Mouse (Mus musculus) ES-E14 (cell line): Measurements from ENCODE around the gene Gm49345. TPM values are rescaled to one million over a fixed set of nuclear protein-coding genes. Genes with fewer than 3 reads are reported as not detected.

Experiments
- DNase-seq: peaks from one replicate; pipeline ENCODE4 v3.0.0-alpha.2; 2013; ENCODE audit warnings: low read depth, low spot score
- H3K27ac ChIP-seq: 2 replicates; pipeline ENCODE4 v1.5.1; 2012; ENCODE audit warnings: low read depth, mild to moderate bottlenecking, low read length, moderate library complexity, mixed read lengths; ENCODE audit not compliant: poor library complexity, insufficient read depth, severe bottlenecking
- H3K36me3 ChIP-seq: 2 replicates; pipeline ENCODE4 v1.6.1; 2012; ENCODE audit warnings: mild to moderate bottlenecking, low read length, moderate library complexity, mixed read lengths; ENCODE audit not compliant: control insufficient read depth, poor library complexity, insufficient read depth, severe bottlenecking
- H3K4me1 ChIP-seq, 2 experiments: fragments of 150-350 bp in 1 of 2; sonication (generic) in 1 of 2; 2 replicates each; pipeline ENCODE4 v1.6.1; 2012; ENCODE audit warnings: low read length in 2 of 2, mild to moderate bottlenecking in 1 of 2, mixed read lengths in 1 of 2; ENCODE audit not compliant: control insufficient read depth in 2 of 2, insufficient read depth in 2 of 2, poor library complexity in 1 of 2
- H3K4me3 ChIP-seq, 2 experiments: fragments of 150-350 bp in 1 of 2; sonication (generic) in 1 of 2; 2 replicates each; pipeline ENCODE4 v1.5.1; 2012; ENCODE audit warnings: low read length in 2 of 2, low read depth in 1 of 2, mild to moderate bottlenecking in 1 of 2, mixed read lengths in 1 of 2; ENCODE audit not compliant: insufficient read depth in 1 of 2, poor library complexity in 1 of 2, severe bottlenecking in 1 of 2
- H3K9ac ChIP-seq: 2 replicates; pipeline ENCODE4 v1.6.1; 2012; ENCODE audit warnings: low read depth, mild to moderate bottlenecking, low read length, mixed read lengths; ENCODE audit not compliant: poor library complexity, insufficient read depth, severe bottlenecking
- H3K9me3 ChIP-seq: fragments of 150-350 bp; sonication (generic); 2 replicates; pipeline ENCODE4 v1.6.1; 2012; ENCODE audit warnings: low read depth, mild to moderate bottlenecking, low read length; ENCODE audit not compliant: control insufficient read depth, insufficient read depth
- CHD2 ChIP-seq: IDR thresholded peaks from 2 replicates; pipeline ENCODE4 v1.6.1; 2014; ENCODE audit warnings: mild to moderate bottlenecking, low read depth, low read length, inconsistent platforms
- HCFC1 ChIP-seq: IDR thresholded peaks from 2 replicates; pipeline ENCODE4 v1.6.1; 2012; ENCODE audit warnings: low read length, inconsistent platforms, borderline replicate concordance; ENCODE audit not compliant: insufficient read depth
- MAFK ChIP-seq: IDR thresholded peaks from 2 replicates; pipeline ENCODE4 v1.6.1; 2014; ENCODE audit warnings: mild to moderate bottlenecking, low read depth, low read length, inconsistent platforms; ENCODE audit not compliant: insufficient read depth
- ZC3H11A ChIP-seq: IDR thresholded peaks from 2 replicates; pipeline ENCODE4 v1.6.1; 2012; ENCODE audit warnings: low read depth, mild to moderate bottlenecking, inconsistent platforms, low read length, borderline replicate concordance
- ZNF384 ChIP-seq: IDR thresholded peaks from 2 replicates; pipeline ENCODE4 v1.6.1; 2012; ENCODE audit warnings: low read depth, low read length, inconsistent platforms
- in situ Hi-C, 2 experiments: fragments of 600-800 bp; cut with MboI; formaldehyde crosslinking; loops; one replicate each; pipeline ENCODE4 v1.15.1; 2025; ENCODE audit warnings: low sequenced_read_pairs in 2 of 2, inconsistent platforms in 1 of 2; ENCODE audit not compliant: unreplicated experiment in 2 of 2
- total RNA-seq: library from RNA; depleted of rRNA; stranded (reverse); fragments of 300-350 nt; gene quantifications from 2 replicates; pipeline ENCODE4 v1.2.3, GENCODE M21; 2012

Gene Gm49345
- total RNA-seq, 1 experiment: 4.2 TPM

GRCm38 (mm10) chr13:67674902-67675301 is 37.3 kb upstream of the Gm49345 start:
- no peak overlapping the region for H3K27ac ChIP-seq
- in situ Hi-C loops: loop anchor here in 1 of 2 experiments (10.0 kb wide), 1 partner anchor 50 kb away; no protein-coding TSS in a partner anchor
- H3K9me3 ChIP-seq: no peaks in the 10 kb centered on the region

GRCm38 (mm10) chr13:67652496-67652895 is 14.9 kb upstream of the Gm49345 start:
- TF ChIP-seq ZC3H11A (no peak), HCFC1 (no peak), ZNF384 (no peak), CHD2 (no peak), MAFK (no peak)
- Histone ChIP-seq H3K9ac (no peak overlapping the region), H3K4me1 (peaks cover 0 to 4% of the 10 kb centered on the region in 2 experiments; a peak in 2 of 4 replicates), H3K27ac (peak overlapping the region; percentile 36; the same call in 1 of the 2 replicates), H3K4me3 (no peak overlapping the region), H3K36me3 (no peaks in the 10 kb centered on the region), H3K9me3 (no peaks in the 10 kb centered on the region)
- in situ Hi-C loops: no loop called here
- no peak for DNase-seq

More at GRCm38 (mm10) chr13:67674902-67675301, 37.3 kb upstream of the Gm49345 start:
- no peak overlapping the region for H3K9ac ChIP-seq
- DNase-seq: no peak
- H3K36me3 ChIP-seq: no peaks in the 10 kb centered on the region
- no peak overlapping the region for H3K4me3 ChIP-seq
- H3K4me1 ChIP-seq: no peaks in the 10 kb centered on the region
- no peak for TF ChIP-seq HCFC1
- no peak for TF ChIP-seq MAFK
- TF ChIP-seq CHD2: no peak
- TF ChIP-seq ZC3H11A: no peak
- TF ChIP-seq ZNF384: no peak

DNA sequence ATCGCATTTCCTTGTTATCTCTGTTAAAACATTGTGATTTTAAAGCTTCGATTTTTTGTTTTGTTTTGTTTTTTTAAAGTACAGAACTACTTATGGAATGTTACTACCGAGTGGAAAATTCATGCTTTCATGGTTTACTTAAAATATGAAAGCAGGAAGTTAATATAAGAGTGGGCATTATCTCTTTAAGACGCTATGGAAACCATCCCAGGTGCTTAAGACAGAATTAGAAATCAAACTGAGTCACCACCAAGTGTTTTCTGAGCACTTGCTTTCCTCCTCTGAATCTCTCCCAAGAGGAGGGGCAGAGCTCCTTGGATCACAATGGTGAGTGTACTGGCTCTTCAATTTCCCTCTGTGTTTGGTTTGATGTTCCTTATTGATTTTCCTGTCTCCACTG is 27.5 kb downstream of the Gm49345 start:
- no peaks in the 10 kb centered on the region for H3K36me3 ChIP-seq
- peak overlapping the region in 1 of 2 experiments; percentile 28; a peak in 1 of 4 replicates for H3K4me3 ChIP-seq
- 0 out of 2 replicates have a peak, but pooled peaks cover 2% of the 10 kb centered on the region for H3K9me3 ChIP-seq
- TF ChIP-seq HCFC1 (no peak), CHD2 (no peak), ZNF384 (no peak), ZC3H11A (no peak), MAFK (no peak)
- no peak overlapping the region for H3K27ac ChIP-seq
- no peaks in the 10 kb centered on the region for H3K4me1 ChIP-seq
- in situ Hi-C loops: no loop called here
- DNase-seq: no peak
- no peak overlapping the region for H3K9ac ChIP-seq

- Histone ChIP-seq H3K36me3 (no peaks in the 10 kb centered on the region), H3K4me1 (no peaks in the 10 kb centered on the region), H3K9ac (peak within 1 kb of the TSS; percentile 47), H3K27ac (no peak within 1 kb of the TSS), H3K4me3 (peak within 1 kb of the TSS; percentile 70), H3K9me3 (0 out of 2 replicates have a peak, but pooled peaks cover 2% of the 10 kb centered on the region)
- in situ Hi-C loops: no loop called here
- peak; percentile 69 for DNase-seq
- TF ChIP-seq ZC3H11A: no peak
- peak; percentile 82 for TF ChIP-seq HCFC1
- no peak for TF ChIP-seq MAFK
- TF ChIP-seq CHD2: no peak
Measured at GRCm38 (mm10) chr13:67609066-67609876, 28.3 kb downstream of the Gm49345 start, which contains the start of gene Zfp729b. Gene Zfp729b, minus strand, starts transcription at chr13:67609707.
